Mouse (Mus musculus) frontal cortex, postnatal 36 days (tissue): ENCODE results near the gene Jsrp1.

ENCODE experiments used
- DNase-seq, 2 experiments: peaks; one replicate each; pipeline ENCODE4 v3.0.0; 2022; ENCODE audit warnings: low spot score in 2 of 2

Gene Jsrp1

GRCm38 (mm10) chr10:80810084-80810483 is 3.2 kb downstream of the Jsrp1 start:
- no peak for DNase-seq

DNA sequence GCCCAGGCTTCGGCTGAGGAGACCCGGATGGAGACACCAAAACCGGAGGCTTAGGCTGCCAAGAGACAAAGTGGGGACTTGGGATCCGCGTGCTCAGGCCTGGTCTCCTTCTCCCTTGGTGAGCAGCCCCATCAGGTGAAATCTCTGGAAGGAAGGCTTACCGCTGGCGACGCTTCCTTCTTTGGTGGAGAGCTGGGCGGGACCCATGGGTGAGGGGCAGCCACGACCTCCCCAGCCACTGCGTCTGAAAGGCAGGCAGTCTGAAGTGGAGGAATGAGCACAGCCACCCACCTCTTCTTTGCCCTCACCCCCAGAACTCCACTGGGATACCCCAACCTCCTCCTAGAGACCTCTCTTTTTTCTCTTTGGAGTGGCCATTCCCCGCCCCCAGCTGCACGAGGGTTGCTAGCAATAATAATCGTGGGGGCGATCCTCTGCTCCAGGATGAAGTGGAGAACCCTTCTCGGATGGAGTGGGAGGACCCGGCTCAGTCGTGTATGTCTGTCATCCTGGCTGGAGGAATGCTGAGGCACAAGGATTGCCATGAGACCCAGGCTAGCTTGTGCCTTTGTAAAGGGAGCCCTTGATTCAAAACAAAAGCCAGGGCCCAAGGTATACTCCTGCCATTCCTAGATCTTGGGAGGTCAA is 4.2 kb downstream of the Jsrp1 start:
- peak; percentile 42 to 54 for DNase-seq

DNA sequence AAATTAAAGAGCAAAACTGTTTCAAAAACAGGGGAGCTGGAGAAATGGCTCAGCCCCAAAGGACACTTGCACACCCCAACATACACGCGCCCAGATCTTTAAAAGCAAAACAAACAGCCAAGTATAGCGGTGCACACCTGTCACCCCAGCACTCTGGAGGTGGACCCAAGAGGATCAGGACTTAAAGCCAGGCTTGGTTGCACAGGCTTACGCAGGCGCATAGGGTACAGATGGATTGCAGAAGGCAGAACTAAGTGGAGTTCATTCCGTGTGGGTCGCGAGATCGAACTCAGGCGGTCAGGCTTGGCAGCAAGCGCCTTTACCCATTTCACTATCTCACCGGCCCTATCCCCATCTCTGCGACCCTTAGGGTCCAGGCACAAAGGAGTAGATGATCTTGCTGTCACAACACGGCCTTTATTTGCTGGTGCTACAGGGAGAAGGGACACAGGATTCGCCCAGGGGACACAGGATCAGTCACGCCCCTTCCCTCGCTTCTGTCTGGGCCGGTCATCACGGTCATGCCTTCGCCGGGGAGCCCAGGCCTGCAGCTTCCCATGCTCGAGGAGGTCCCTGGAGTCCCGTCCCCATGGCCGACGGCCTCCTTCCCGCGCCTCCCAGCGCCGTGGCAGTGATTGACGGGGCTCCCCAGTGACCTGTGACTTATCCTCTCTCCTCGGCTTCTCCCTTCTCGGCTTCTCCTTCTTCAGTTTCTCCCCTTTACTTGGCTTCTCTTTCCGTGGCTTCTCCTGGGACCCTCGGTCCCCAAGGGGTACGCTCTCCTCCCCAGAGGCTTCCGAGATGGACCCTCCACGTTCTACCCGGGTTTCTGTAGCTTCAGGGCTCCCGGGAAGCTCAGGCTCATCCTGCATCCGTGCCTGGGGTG is 5.0 kb downstream of the Jsrp1 start:
- DNase-seq = no peak

DNA sequence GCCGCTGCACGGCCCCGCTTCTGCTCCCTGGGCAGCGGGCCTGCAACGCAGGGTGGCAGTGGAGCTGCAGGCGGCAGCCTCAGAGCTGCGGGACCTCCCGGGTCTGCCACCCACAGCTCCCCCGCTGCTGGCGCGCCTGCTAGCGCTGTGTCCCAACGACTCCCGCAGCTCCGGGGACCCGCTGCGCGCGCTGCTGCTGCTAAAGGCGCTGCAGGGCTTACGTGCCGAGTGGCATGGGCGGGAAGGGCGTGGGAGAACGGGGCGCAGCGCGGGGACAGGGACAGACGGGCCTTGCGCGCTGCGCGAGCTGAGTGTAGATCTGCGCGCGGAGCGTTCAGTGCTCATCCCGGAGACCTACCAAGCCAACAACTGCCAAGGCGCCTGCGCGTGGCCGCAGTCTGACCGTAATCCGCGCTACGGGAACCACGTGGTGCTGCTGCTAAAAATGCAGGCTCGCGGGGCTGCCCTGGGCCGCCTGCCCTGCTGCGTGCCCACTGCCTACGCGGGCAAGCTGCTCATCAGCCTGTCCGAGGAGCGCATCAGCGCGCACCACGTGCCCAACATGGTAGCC is 6.2 kb downstream of the Jsrp1 start:
- peak; percentile 89 to 92 for DNase-seq

GRCm38 (mm10) chr10:80806341-80807056 is 6.8 kb downstream of the Jsrp1 start:
- no peak for DNase-seq

DNA sequence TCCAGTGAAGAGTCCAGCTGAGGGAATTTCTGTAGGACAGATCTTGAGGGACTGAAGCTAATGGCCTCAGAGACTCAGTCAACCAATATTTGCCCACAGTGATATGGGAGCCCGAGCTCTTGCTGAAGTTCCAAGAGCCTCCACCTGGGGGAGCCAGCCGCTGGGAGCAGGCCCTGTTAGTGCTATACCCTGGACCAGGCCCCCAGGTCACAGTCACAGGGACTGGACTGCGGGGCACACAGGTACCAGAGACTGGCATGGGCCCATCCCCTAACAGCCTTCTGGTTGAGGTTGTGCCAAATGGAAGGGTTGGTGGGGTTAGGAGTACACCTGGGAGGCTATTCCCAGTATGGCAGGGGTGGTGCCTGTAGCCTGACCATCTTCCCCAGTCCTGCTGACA is 7.4 kb downstream of the Jsrp1 start:
- DNase-seq = peak; percentile 76

DNA sequence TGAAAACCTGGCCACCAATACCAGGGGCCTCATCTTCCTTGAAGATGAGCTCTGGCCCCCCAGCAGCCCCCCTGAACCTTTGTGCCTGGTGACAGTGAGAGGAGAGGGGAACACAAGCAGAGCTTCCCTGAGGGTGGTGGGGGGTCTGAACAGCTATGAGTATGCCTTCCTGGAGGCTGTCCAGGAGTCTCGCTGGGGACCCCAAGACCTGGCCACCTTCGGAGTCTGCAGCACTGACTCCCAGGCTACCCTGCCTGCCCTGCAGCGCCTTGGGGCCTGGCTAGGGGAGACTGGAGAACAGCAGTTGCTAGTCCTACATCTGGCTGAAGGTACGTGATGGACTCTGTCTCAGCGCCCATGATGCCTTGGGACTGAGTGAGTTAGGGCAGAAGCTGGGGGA is 8.0 kb downstream of the Jsrp1 start:
- DNase-seq = no peak

DNA sequence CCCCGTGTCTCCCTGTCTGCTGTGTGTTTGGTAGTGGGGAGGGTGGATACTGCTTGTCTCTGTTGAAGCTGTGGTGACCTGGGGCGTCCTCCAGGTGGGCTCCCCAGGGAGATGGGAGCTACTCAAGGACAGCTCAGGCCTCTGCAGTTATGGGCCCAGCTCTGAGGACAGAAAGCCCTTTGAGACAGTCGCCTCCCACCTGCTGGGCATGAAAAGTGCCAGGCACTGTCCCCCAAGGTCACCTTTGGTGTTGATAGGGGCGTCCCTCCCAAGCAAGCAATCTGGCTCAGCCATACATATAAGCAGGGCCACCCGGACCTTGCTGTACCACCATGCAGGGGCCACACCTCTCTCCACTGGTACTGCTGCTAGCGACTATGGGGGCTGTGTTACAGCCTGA is 8.4 kb downstream of the Jsrp1 start, which contains the start of gene Amh:
Gene Amh (plus strand): TSS at position 328 of the 400 bp plus-strand sequence.
- no peak for DNase-seq

- no peak for DNase-seq
These were observed 9.0 kb downstream of the Jsrp1 start for GRCm38 (mm10) chr10:80804340-80804739.

- DNase-seq = no peak
These were observed 10.3 kb downstream of the Jsrp1 start for GRCm38 (mm10) chr10:80802996-80803395.

GRCm38 (mm10) chr10:80802204-80802912 is 10.9 kb downstream of the Jsrp1 start:
- no peak for DNase-seq

DNA sequence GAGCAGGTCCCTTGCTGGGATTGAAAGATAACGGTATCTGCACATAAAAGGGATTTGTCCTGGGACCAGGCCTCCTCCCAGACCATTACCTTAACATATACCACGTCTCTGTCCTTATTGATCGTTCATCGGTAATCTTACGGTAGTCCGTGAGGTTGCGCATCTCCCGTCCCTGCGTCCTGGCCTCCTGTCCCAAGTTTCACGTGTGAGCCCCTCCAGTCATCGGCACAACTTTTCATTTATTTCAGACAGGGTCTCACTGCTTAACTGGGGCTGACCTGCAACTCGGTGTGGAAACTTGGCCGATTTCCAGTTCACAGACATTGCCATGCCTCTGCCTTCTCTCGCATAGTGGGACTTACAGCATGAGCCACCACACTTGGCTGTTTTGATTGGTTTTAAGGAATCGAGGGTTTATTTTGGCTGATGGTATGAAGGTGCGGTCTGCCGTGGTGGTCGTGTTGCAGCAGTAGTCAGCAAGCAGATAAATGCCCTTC is 14.2 kb downstream of the Jsrp1 start:
- DNase-seq = no peak

DNA sequence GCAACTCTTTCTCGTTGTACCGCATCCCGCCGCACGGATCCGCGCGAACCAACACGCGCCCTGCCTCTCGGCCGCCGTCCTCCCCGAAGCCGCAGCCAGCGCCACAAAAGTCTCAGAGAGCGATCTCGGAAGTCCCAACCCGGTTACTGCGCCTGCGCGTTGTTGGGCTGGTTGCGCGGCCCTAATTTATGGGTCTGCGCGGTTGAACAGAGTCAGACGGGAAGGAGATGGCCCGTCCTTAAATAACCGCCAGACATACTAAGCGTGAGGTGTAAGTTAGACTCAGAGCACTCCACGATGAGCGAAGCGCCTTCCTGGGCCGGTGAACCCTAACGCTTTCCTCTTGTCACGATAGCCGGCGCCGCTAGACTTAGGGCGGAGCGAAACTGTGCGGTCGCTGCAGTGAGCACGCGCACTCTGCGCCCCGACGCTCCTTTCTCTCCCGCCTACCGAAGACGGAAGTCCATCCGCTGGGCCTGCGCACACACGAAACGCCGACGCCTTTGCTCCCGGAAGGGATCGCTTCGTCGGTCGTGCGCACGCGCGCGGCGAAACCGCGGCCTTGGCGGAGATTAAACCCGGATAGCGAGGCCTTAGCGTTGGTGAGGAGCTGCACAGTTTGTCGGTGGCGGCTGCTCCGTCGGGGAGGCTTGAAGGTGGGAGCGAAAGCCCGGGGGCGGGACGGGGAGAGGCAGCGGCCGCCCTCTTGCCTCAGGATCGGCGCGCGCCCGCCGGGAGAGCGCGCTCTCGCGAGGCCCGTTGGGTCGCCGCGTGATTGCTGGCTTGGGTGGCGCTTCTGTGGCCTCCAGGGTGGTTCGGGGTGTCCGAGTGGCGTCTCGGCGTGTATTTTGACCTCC is 14.9 kb downstream of the Jsrp1 start, which contains the start of the genes Sf3a2 and Plekhj1:
Gene Sf3a2 (plus strand): TSS at position 49 of the 857 bp plus-strand sequence.
Gene Plekhj1 (minus strand): TSS at position 477 of the 857 bp plus-strand sequence.
- DNase-seq = peak; percentile 97 to 98

DNA sequence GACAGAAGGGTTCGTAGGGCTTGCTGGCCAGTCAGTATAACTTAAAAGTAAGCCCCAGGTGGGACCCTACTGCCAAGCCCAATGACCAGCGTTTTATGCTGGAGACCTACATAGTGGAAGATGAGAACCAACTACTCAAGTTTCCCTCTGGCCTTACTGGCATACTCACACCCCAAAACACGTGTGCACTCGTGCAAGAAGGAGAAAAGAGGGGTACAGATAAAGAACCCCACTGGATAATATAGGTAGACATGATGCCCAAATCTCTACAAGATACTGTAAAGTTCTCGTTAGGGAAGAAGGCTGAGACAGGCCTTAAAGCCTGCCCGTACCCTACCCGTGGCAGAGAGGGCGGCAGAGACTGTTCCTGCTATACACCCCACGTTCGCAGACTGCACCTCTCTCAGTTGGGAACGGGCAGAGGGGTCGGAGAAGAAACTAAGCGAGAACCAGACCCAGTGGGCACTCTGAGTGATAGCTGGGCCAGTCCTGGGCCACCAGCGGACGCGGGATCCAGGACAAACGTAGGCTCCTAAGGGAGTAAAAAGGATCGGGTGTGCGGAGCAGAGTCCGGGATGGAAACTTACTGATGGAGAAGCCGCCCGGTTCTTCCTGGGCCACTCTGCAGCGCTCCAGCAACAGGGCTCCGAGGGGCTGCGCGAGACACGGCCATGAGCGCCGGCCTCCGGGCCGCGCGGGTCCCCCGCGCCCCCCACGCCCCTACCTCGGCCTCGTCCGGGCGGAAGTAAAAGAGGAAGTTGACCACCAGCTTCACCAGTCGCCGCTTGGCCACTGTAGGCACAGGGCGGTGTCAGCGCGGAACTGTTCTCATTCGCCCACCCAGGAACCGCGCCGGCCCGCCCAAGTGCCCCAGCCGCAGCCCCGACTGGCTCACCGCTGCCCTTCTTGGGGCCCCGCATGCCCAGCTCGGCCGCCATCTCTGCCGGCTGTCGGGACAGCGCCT is 15.8 kb downstream of the Jsrp1 start:
- DNase-seq = no peak

DNA sequence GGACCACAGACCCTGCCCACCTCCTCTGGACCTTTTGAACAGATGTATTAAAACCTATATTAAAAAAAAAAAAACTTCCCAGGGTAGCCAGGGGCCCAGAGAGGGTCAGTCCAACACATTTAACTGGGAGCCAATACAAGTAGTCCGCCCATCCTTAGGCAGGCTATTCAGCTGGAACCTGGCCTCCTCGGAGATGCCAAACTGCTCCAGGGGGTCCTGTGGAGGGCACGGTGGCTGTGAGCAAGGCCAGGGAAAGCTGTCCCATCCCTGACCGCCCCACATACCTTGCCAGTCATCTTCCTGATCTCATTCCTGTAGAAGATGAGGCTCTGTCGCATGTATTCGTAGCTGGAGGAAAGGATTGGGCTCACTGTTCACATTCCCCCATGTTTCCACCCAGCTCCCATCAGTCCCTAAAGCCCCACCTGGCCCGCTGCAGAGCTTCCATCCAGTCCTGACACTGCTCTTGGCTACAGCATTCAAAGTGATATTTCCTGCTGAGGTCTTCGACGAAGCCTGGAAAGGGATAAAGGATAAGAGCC is 16.9 kb downstream of the Jsrp1 start:
- no peak for DNase-seq

DNA sequence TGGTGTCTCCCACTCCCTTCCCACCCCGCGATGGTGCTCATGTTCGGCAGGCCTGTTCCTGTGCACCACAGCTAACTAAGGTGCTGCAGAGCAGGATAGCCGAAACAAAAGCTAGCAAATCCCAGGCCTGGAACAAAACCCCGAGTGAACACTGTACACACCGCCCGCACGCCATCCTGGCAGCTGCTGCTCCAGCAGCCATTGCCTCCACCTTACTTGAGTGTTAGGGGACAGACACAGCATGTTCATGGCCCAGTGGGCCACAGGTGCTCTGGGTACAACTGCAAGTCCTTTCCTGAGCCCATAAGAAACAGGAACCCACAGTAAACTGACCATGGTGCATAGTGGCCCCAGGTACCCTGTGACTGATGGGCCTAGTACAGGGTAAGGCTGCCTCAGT is 18.5 kb downstream of the Jsrp1 start:
- DNase-seq = no peak

DNA sequence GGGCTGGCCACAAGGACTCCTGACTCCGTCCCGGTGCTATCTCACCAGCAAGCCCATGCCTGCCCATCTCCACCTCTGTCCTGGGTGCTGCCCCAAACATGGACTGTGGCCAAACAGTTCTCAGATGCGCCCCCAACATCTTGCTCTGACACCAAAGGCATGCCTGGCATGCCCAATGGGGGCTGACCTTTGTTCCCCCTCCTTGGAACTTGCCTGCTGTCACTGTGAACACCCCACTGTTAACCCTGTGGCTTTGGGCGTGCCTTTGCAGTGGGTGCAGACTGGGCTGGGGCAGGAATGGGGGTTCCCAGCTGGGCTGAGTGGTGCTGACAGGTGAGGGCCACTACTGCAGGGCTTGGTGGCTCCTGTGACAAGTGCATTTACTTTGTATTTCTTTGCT is 19.5 kb downstream of the Jsrp1 start:
- DNase-seq = no peak

- no peak for DNase-seq
These were observed 20.1 kb downstream of the Jsrp1 start for GRCm38 (mm10) chr10:80793033-80793784.
